Mouse (Mus musculus) myocyte (in vitro differentiated cells): Measurements from ENCODE around the gene Eps8. TPM values are rescaled to one million over a fixed set of nuclear protein-coding genes. Genes with fewer than 3 reads are reported as not detected.

Experiments
- H3K27me3 ChIP-seq: one replicate; pipeline ENCODE4 v1.6.1; 2011; ENCODE audit not compliant: control insufficient read depth, insufficient read depth, insufficient read length
- H3K36me3 ChIP-seq: one replicate; pipeline ENCODE4 v1.6.1; 2011; ENCODE audit not compliant: control insufficient read depth, insufficient read depth
- H3K4me2 ChIP-seq: one replicate; pipeline ENCODE4 v1.6.1; 2011; ENCODE audit warnings: low read depth, control low read depth
- H3K4me3 ChIP-seq: one replicate; pipeline ENCODE4 v1.5.1; 2011; ENCODE audit warnings: mild to moderate bottlenecking, control low read depth, moderate library complexity
- H3K79me2 ChIP-seq: one replicate; pipeline ENCODE4 v1.6.1; 2011; ENCODE audit not compliant: control insufficient read depth, insufficient read depth
- H3ac ChIP-seq: one replicate; pipeline ENCODE4 v1.6.1; 2011; ENCODE audit not compliant: control insufficient read depth, insufficient read length
- CEBPB ChIP-seq: IDR thresholded peaks from 2 replicates; pipeline ENCODE4 v1.6.1; 2011; ENCODE audit warnings: mild to moderate bottlenecking, moderate library complexity; ENCODE audit not compliant: poor library complexity, insufficient read depth, severe bottlenecking
- E2F4 ChIP-seq: IDR thresholded peaks from one replicate; pipeline ENCODE4 v1.6.1; 2011; ENCODE audit warnings: mild to moderate bottlenecking, control low read depth, moderate library complexity; ENCODE audit not compliant: insufficient read depth
- MAX ChIP-seq: IDR thresholded peaks from one replicate; pipeline ENCODE4 v1.6.1; 2011; ENCODE audit warnings: low read depth, mild to moderate bottlenecking, control low read depth
- MYOD1 ChIP-seq, 3 experiments: IDR thresholded peaks; one replicate each; pipeline ENCODE4 v1.6.1; 2011; ENCODE audit warnings: control low read depth in 2 of 3, low read depth in 2 of 3, mild to moderate bottlenecking in 2 of 3, moderate library complexity in 1 of 3; ENCODE audit not compliant: insufficient read length in 2 of 3, control insufficient read depth in 1 of 3
- MYOG ChIP-seq, 3 experiments: IDR thresholded peaks; one replicate each; pipeline ENCODE4 v1.6.1; 2011; ENCODE audit warnings: control low read depth in 2 of 3, low read depth in 2 of 3, mild to moderate bottlenecking in 2 of 3; ENCODE audit not compliant: insufficient read length in 2 of 3, control insufficient read depth in 1 of 3, insufficient read depth in 1 of 3
- POLR2A ChIP-seq: IDR thresholded peaks from one replicate; pipeline ENCODE4 v1.6.1; 2011; ENCODE audit warnings: low read depth, mild to moderate bottlenecking, control low read depth, moderate library complexity; ENCODE audit not compliant: insufficient read length
- POLR2AphosphoS2 ChIP-seq: IDR thresholded peaks from one replicate; pipeline ENCODE4 v1.6.1; 2011; ENCODE audit warnings: low read depth, control low read depth; ENCODE audit not compliant: insufficient read length
- REST ChIP-seq: IDR thresholded peaks from one replicate; pipeline ENCODE4 v1.6.1; 2011; ENCODE audit warnings: mild to moderate bottlenecking, control low read depth, moderate library complexity; ENCODE audit not compliant: insufficient read depth, insufficient read length
- SRF ChIP-seq: IDR thresholded peaks from one replicate; pipeline ENCODE4 v1.6.1; 2011; ENCODE audit warnings: low read depth; ENCODE audit not compliant: control insufficient read depth, insufficient read length
- TCF12 ChIP-seq: IDR thresholded peaks from one replicate; pipeline ENCODE4 v1.6.1; 2011; ENCODE audit warnings: mild to moderate bottlenecking, control low read depth; ENCODE audit not compliant: poor library complexity, insufficient read depth, severe bottlenecking
- TCF3 ChIP-seq: IDR thresholded peaks from one replicate; pipeline ENCODE4 v1.6.1; 2011; ENCODE audit warnings: low read depth, control low read depth; ENCODE audit not compliant: insufficient read length
- USF1 ChIP-seq: IDR thresholded peaks from one replicate; pipeline ENCODE4 v1.6.1; 2011; ENCODE audit warnings: low read depth, mild to moderate bottlenecking, control low read depth, moderate library complexity
- polyA plus RNA-seq: library from polyadenylated mRNA; unstranded; fragments of >200 nt; fragmentation: generic; extraction: Trizol; gene quantifications from one replicate; pipeline ENCODE4 v1.2.1, GENCODE M21; 2012; ENCODE audit warnings: missing spikeins

Gene Eps8
- polyA plus RNA-seq, 1 experiment = 12.4 TPM

DNA sequence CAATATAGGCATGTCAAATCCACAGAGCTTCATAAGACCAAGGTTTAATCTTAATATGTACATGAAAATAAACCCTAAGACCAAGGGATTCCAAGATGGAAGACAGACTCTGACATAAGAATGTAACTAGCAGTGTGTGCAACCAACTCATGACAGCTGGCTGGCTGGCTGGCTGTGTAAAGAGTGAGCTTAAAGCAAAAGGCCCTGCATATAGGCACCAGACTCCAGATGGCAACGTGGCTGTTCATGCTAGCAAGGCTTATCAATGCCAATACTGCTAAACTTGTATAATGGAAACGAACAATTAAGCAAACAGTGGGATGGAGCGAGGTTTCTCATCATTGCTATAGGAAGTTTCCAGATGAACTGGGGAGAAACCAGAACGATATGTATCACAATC lies 10.9 kb downstream of the Eps8 start:
- Histone ChIP-seq H3ac (no peak overlapping the region), H3K27me3 (no peaks in the 10 kb centered on the region), H3K36me3 (no peaks in the 10 kb centered on the region), H3K4me3 (no peak overlapping the region), H3K79me2 (peaks cover 23% of the 10 kb centered on the region), H3K4me2 (no peak overlapping the region)
- TF ChIP-seq SRF (no peak), USF1 (no peak), POLR2A (no peak), E2F4 (no peak)

DNA sequence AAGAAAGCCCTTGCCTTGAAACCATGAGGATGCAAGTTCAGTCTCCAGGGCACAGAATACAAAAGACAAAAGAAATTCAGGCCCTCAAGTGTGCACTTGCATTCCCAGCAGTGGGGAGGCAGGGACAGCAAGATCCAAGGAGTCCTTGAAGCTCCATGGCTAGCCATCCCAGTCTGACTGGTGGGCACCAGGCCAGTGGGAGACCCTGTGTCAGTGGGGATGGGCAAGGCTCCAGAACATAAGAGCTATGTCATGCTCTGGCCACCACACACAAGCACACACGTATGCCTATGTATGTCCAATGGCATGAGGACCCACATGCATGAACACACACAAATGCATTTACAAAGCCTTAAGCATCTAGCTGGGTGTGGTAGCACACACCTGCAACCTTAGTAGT lies 13.0 kb downstream of the Eps8 start:
- no peaks in the 10 kb centered on the region for H3K36me3 ChIP-seq
- no peaks in the 10 kb centered on the region for H3K27me3 ChIP-seq
- no peak for TF ChIP-seq TCF3
- no peak for TF ChIP-seq SRF
- no peak for TF ChIP-seq REST
- TF ChIP-seq E2F4 = no peak
- no peak for TF ChIP-seq USF1
- no peak for TF ChIP-seq MAX
- no peak for TF ChIP-seq POLR2AphosphoS2
- TF ChIP-seq CEBPB = no peak
- no peak for TF ChIP-seq MYOG (IDR thresholded peaks at IDR 0.05; ENCODE audit: control insufficient read depth in 1 of 3, insufficient read depth in 1 of 3, insufficient read length in 2 of 3, low read depth in 2 of 3)
- no peak for TF ChIP-seq POLR2A
- TF ChIP-seq MYOD1 (IDR thresholded peaks at IDR 0.05; ENCODE audit: control insufficient read depth in 1 of 3, insufficient read length in 2 of 3, low read depth in 2 of 3) = no peak
- no peak for TF ChIP-seq TCF12
- peaks cover 19% of the 10 kb centered on the region for H3K79me2 ChIP-seq
- no peak overlapping the region for H3K4me2 ChIP-seq
- no peak overlapping the region for H3K4me3 ChIP-seq
- no peak overlapping the region for H3ac ChIP-seq

DNA sequence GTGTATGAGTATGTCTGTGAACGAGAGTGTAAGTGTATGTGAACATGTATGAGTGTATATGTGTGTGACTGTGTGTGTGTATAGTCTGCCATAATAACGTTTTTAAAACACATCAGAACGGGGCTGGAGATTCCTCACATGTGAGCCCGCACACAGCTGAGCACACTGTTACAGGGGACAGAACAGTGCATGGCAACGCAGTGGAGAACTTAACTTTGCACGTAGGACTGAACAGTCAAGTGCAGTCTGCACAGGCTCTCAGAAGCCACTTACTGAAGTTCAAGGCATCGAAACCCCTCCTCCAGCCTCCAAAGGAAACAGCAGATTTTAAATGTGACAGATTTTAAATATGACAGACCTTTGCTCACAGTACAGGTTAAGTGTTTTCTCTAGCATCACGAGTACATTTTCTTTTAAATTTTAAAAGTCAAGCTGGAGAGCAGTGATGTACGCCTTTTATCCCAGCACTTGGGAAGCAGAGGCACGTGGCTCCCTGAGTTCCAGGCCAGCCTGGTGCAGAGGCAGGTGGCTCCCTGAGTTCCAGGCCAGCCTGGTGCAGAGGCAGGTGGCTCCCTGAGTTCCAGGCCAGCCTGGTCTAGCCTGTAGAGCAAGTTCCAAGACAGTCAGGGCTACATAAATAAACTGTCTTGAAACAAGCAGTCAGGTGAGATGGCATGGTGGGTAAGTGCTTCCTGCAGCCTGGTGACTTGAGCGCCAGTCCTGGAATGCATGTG lies 15.7 kb downstream of the Eps8 start:
- H3ac ChIP-seq = no peak overlapping the region
- H3K4me3 ChIP-seq = no peak overlapping the region
- H3K4me2 ChIP-seq = no peak overlapping the region
- H3K36me3 ChIP-seq = no peaks in the 10 kb centered on the region
- H3K79me2 ChIP-seq = peaks cover 15% of the 10 kb centered on the region
- TF ChIP-seq USF1 = no peak
- no peak for TF ChIP-seq CEBPB
- no peak for TF ChIP-seq TCF3
- TF ChIP-seq TCF12 = no peak
- no peak for TF ChIP-seq E2F4
- no peak for TF ChIP-seq POLR2A
- no peak for TF ChIP-seq MAX
- no peak for TF ChIP-seq SRF
- no peak for TF ChIP-seq MYOG (IDR thresholded peaks at IDR 0.05; ENCODE audit: control insufficient read depth in 1 of 3, insufficient read depth in 1 of 3, insufficient read length in 2 of 3, low read depth in 2 of 3)
- no peak for TF ChIP-seq REST
- TF ChIP-seq MYOD1 (IDR thresholded peaks at IDR 0.05; ENCODE audit: control insufficient read depth in 1 of 3, insufficient read length in 2 of 3, low read depth in 2 of 3) = no peak
- TF ChIP-seq POLR2AphosphoS2 = no peak
- no peaks in the 10 kb centered on the region for H3K27me3 ChIP-seq

DNA sequence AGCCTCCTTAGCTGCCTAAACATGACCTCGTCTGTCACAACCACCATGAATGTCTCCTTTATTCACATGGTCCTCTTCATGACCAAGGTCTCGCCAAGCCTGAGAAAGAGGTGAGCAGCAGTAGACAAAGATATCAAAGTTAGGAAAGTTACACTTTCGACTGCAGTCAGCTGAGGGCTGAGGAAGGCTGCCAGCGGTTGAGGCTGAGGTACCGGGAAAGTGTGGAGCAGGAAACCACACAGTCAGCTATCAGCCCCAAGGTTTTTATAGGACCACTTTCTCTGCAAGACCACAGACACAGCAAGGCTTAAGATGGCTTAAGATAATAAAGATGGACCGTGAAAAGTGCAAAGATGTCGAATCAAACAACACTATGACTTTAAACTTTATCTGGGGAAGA lies 17.2 kb downstream of the Eps8 start:
- Histone ChIP-seq H3K36me3 (no peaks in the 10 kb centered on the region), H3K4me3 (no peak overlapping the region), H3K27me3 (no peaks in the 10 kb centered on the region), H3K79me2 (peaks cover 11% of the 10 kb centered on the region), H3ac (no peak overlapping the region), H3K4me2 (no peak overlapping the region)
- no peak for TF ChIP-seq TCF12
- no peak for TF ChIP-seq MYOG (IDR thresholded peaks at IDR 0.05; ENCODE audit: control insufficient read depth in 1 of 3, insufficient read depth in 1 of 3, insufficient read length in 2 of 3, low read depth in 2 of 3)
- TF ChIP-seq REST = no peak
- TF ChIP-seq TCF3 = no peak
- TF ChIP-seq SRF = no peak
- no peak for TF ChIP-seq CEBPB
- no peak for TF ChIP-seq MYOD1 (IDR thresholded peaks at IDR 0.05; ENCODE audit: control insufficient read depth in 1 of 3, insufficient read length in 2 of 3, low read depth in 2 of 3)
- no peak for TF ChIP-seq USF1
- TF ChIP-seq E2F4 = no peak
- no peak for TF ChIP-seq POLR2A
- no peak for TF ChIP-seq POLR2AphosphoS2
- no peak for TF ChIP-seq MAX

DNA sequence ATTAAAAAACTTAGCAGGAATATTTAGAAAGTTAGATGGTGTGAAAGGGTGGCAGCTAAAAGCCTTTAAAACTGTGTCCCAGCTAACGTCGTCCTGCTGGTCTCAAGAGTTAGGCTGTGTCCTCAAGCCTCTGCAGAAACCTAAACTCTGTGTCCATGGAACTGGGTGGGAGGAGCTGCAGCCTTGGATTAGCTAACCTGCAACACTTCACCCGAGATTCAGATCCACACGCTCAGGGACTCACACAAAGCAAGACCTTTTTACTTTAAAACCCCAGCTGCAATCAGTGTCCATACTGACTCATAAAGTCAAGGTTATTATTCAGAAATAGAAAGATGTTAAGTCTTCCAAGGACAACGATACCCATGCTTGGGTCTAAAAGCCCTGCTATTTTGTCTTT lies 18.5 kb downstream of the Eps8 start:
- H3K27me3 ChIP-seq = no peaks in the 10 kb centered on the region
- H3K79me2 ChIP-seq = peaks cover 10% of the 10 kb centered on the region
- no peak for TF ChIP-seq POLR2AphosphoS2
- no peak overlapping the region for H3K4me3 ChIP-seq
- no peaks in the 10 kb centered on the region for H3K36me3 ChIP-seq
- H3ac ChIP-seq = no peak overlapping the region
- H3K4me2 ChIP-seq = no peak overlapping the region
